Mouse (Mus musculus): ENCODE data around the gene Ep400. TPM values are rescaled to one million over a fixed set of nuclear protein-coding genes. Genes with fewer than 3 reads are reported as not detected.
"Not testable (repeated sequence)": the region's sequence is repeated elsewhere in the genome, so short reads cannot be mapped to it uniquely, and the experiment has no call there.

Ep400 gene
- polyA plus RNA-seq, 1 experiment = 78.0 TPM

DNA sequence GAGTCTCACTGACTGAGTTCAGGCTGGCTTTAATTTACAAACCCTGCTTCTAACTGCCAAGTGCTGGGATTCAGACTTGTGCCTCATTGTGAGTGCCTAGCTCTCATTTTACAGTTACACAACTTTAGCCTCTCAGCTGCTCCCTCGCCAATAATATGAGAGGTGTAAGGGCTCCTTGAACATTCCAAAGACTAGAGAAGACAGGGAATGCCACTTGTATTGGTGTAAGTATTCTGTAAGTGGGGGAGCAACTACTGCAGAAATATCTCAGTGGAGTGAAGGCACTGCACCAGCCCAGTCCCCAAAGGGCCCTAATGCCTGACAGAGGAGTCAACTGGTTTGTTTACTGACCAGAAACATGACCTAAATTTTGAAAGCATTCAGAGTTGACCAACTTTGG is 42.7 kb downstream of the Ep400 start:
- DNase-seq (ENCODE audit: low read depth) = no peak
- TF ChIP-seq CTCF (IDR thresholded peaks at IDR 0.05; ENCODE audit: borderline replicate concordance, extremely low read depth, insufficient read depth, insufficient read length) = no peak
- TF ChIP-seq POLR2A (IDR thresholded peaks at IDR 0.05; ENCODE audit: borderline replicate concordance, extremely low read depth, insufficient read depth, insufficient read length, poor library complexity, severe bottlenecking) = no peak

- TF ChIP-seq CTCF (IDR thresholded peaks at IDR 0.05; ENCODE audit: borderline replicate concordance, extremely low read depth, insufficient read depth, insufficient read length) = no peak
- TF ChIP-seq POLR2A (IDR thresholded peaks at IDR 0.05; ENCODE audit: borderline replicate concordance, extremely low read depth, insufficient read depth, insufficient read length, poor library complexity, severe bottlenecking) = no peak
- no peak for DNase-seq (ENCODE audit: low read depth)
Measured at GRCm38 (mm10) chr5:110723543-110723942, 47.0 kb downstream of the Ep400 start.

GRCm38 (mm10) chr5:110721463-110721862 is 49.1 kb downstream of the Ep400 start:
- DNase-seq (ENCODE audit: low read depth) = not testable (repeated sequence)

DNA sequence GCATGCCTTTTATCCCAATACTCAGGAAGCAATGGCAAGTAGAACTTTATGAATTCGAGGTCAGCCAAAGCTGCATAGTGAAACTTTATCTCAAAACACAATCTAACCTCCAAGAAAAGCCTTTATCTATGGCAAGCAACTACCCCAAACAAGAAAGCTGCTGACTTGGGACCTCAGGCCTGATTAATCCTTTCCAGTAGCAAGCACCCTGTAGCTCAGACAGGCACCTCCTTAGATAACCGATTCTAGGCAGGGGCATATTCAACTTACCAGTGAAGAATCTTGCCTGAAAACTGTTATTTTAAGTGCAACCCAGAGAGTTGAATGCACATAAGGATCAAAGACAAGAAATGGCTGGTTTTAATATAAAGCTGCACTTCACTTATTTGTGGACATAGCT is 59.1 kb downstream of the Ep400 start:
- DNase-seq (ENCODE audit: low read depth) = no peak
- TF ChIP-seq POLR2A (IDR thresholded peaks at IDR 0.05; ENCODE audit: borderline replicate concordance, extremely low read depth, insufficient read depth, insufficient read length, poor library complexity, severe bottlenecking) (no peak), CTCF (IDR thresholded peaks at IDR 0.05; ENCODE audit: borderline replicate concordance, extremely low read depth, insufficient read depth, insufficient read length) (no peak)

DNA sequence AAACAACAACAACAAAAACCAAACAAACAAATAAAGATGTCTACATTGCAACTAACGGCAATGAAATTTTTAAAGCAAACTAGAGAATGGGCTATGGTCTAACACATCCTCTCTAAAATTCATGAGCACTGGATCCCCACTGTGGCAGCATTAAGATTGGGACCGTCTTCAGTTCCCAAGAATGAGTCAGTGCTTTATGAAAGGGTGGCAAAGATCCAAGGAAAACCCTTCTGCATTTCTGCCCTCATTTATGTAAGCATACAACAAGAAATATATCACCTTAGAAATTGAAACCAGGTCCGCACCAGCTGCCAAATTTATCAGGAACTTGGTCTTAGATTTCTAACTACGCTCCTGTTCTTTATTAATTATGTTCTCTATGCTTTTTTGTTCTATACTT is 61.3 kb downstream of the Ep400 start:
- no peak for DNase-seq (ENCODE audit: low read depth)
- no peak for TF ChIP-seq POLR2A (IDR thresholded peaks at IDR 0.05; ENCODE audit: borderline replicate concordance, extremely low read depth, insufficient read depth, insufficient read length, poor library complexity, severe bottlenecking)
- TF ChIP-seq CTCF (IDR thresholded peaks at IDR 0.05; ENCODE audit: borderline replicate concordance, extremely low read depth, insufficient read depth, insufficient read length) = no peak

- no peak for DNase-seq (ENCODE audit: low read depth)
- TF ChIP-seq CTCF (IDR thresholded peaks at IDR 0.05; ENCODE audit: borderline replicate concordance, extremely low read depth, insufficient read depth, insufficient read length) = no peak
- TF ChIP-seq POLR2A (IDR thresholded peaks at IDR 0.05; ENCODE audit: borderline replicate concordance, extremely low read depth, insufficient read depth, insufficient read length, poor library complexity, severe bottlenecking) = no peak
Measured at GRCm38 (mm10) chr5:110704004-110704403, 66.5 kb downstream of the Ep400 start.

DNA sequence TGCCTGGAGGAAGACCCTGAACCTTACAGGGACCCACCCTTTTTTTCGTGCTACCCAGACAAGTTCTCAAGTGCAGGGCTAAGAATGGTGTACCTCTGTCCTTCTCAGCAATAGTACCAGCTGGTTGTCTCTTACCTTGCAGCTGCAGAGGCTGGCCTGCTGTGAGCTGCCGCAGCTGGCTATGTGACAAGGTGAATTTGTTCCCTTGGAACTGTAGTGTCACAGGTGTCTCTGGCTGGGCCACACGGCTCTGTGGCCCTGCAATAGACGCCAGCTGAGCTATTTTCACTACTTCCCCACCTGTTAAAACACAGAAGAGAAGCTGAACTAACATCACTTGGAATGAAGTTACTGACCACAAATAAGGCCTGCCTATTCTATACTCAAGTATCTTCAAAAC is 71.9 kb downstream of the Ep400 start:
- DNase-seq (ENCODE audit: low read depth) = no peak
- no peak for TF ChIP-seq POLR2A (IDR thresholded peaks at IDR 0.05; ENCODE audit: borderline replicate concordance, extremely low read depth, insufficient read depth, insufficient read length, poor library complexity, severe bottlenecking)
- no peak for TF ChIP-seq CTCF (IDR thresholded peaks at IDR 0.05; ENCODE audit: borderline replicate concordance, extremely low read depth, insufficient read depth, insufficient read length)

DNA sequence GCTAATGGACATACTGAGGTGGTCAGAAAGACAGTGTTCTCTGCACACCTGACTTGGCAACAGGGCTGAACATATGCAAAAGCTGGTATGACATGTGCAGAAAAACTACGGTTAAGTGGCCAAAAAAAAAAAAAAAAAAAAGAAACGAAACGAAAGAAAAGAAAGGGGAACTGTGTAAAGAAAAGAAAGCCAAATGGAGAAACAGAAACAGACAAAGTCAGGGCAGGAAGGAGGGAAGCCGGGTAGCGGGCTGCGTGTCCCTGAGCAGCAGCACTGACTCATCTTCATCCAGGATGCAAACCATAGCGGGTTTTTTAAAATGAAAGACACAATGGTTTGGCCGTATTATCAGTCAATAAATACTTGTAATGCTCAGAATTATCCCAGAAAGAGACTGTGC is 88.5 kb downstream of the Ep400 start:
- TF ChIP-seq POLR2A (IDR thresholded peaks at IDR 0.05; ENCODE audit: borderline replicate concordance, extremely low read depth, insufficient read depth, insufficient read length, poor library complexity, severe bottlenecking) (no peak), CTCF (IDR thresholded peaks at IDR 0.05; ENCODE audit: borderline replicate concordance, extremely low read depth, insufficient read depth, insufficient read length) (no peak)
- DNase-seq (ENCODE audit: low read depth) = no peak

- TF ChIP-seq CTCF (IDR thresholded peaks at IDR 0.05; ENCODE audit: borderline replicate concordance, extremely low read depth, insufficient read depth, insufficient read length) (0 out of 2 replicates have a peak, but pooled peaks have one; percentile 4), POLR2A (IDR thresholded peaks at IDR 0.05; ENCODE audit: borderline replicate concordance, extremely low read depth, insufficient read depth, insufficient read length, poor library complexity, severe bottlenecking) (no peak)
Measured at GRCm38 (mm10) chr5:110665486-110666121, 104.9 kb downstream of the Ep400 start.

GRCm38 (mm10) chr5:110664750-110665269 is 105.7 kb downstream of the Ep400 start:
- TF ChIP-seq POLR2A (IDR thresholded peaks at IDR 0.05; ENCODE audit: borderline replicate concordance, extremely low read depth, insufficient read depth, insufficient read length, poor library complexity, severe bottlenecking) = no peak
- DNase-seq (ENCODE audit: low read depth) = no peak

More at GRCm38 (mm10) chr5:110665486-110666121, 104.9 kb downstream of the Ep400 start:
- no peak for DNase-seq (ENCODE audit: low read depth)

- TF ChIP-seq CTCF (IDR thresholded peaks at IDR 0.05; ENCODE audit: borderline replicate concordance, extremely low read depth, insufficient read depth, insufficient read length) (no peak), POLR2A (IDR thresholded peaks at IDR 0.05; ENCODE audit: borderline replicate concordance, extremely low read depth, insufficient read depth, insufficient read length, poor library complexity, severe bottlenecking) (no peak)
- DNase-seq (ENCODE audit: low read depth) = no peak
Measured at GRCm38 (mm10) chr5:110664041-110664440, 106.5 kb downstream of the Ep400 start.

DNA sequence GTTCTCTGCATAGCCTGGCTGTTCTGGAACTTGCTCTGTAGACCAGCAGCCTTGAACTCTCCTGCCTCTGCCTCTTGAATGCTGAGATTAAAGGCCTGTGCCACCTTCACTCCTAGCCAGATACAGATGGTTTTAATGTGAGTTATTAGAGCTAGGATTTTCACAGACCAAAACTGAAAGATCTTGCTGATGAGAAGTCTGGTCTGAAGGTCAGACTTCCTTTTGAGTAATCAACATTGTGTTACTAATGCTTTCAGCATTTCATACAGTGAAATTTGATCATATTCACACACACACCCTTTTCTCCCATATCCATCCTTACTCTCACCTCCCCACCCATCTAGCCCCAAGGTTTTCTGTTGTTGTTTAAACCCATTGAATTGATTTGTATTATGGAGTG is 110.8 kb downstream of the Ep400 start:
- DNase-seq (ENCODE audit: low read depth) = no peak

More for the DNA sequence above, 110.8 kb downstream of the Ep400 start:
- TF ChIP-seq CTCF (IDR thresholded peaks at IDR 0.05; ENCODE audit: borderline replicate concordance, extremely low read depth, insufficient read depth, insufficient read length) = no peak
- no peak for TF ChIP-seq POLR2A (IDR thresholded peaks at IDR 0.05; ENCODE audit: borderline replicate concordance, extremely low read depth, insufficient read depth, insufficient read length, poor library complexity, severe bottlenecking)

Data from brain, embryonic 14.5 days (tissue).